Mouse (Mus musculus) right cerebral cortex, adult 18-20 months (tissue): ENCODE measurements around the gene Gnptg.

Experiments
- DNase-seq: peaks from one replicate; pipeline ENCODE4 v3.0.0; 2022; ENCODE audit warnings: mixed read lengths

Gnptg gene

DNA sequence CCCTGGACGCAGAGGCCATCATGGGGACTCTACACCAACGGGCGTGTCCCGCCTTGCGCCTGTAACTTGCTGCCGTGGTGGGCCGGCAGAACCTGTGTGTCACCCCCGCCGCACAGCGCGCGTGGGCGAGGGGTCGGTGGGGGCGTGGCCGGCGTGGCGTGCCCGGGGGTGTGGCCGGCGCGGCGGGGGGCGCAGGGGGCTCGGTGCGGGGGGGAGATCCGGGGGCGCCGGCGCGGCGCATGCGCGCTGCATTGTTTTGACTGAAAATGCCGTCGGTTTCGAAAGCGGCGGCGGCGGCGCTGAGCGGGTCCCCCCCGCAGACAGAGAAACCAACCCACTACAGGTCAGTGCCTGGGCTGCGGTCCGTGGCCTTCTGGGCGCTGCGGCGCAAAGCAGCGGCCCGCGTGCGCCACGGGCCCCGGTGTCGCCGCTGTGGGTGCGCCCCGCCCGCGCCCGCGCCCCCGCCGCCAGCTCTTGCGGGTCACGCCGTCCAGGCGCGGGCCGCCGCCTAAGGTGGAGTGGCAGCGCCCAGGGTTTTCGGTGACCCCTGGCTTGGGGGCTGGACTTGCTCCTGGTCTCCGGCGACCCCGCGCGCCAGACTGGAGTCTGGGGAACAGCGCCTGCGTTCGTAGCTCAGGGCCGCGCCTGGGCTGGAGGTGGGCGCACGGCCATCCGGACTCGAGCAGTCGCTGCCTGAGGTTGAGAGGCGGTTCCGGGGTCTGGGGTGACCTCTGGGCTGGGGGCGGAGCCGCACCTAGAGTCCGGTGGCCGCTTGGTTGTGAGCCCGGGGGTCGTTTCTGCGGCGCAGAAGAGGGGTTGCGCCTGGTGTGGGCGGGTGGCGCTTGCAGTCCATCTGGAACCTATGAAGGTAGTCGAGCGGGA, 51.5 kb downstream of the Gnptg start, which contains the start of gene Unkl:
Unkl (plus strand) TSS at position 248 of the 882 bp plus-strand sequence.
- DNase-seq: peak; percentile 67

DNA sequence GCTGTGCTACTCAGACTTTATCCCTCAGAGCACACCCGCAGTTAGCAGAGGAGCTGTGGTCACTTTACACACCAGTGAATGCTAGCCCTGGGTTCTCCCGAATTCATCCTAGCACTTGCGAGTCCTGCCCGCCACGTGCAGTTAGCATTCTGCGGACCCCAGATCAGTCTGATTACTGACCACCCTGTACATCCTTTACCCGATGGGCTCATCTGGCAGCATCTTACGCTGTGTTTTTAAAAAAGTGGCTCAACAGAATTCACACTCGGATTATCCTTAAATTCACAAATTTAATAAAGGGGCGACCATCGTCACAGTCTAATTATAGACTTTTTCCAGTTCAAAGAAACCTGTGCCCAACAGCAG, 52.2 kb downstream of the Gnptg start:
- DNase-seq: no peak

DNA sequence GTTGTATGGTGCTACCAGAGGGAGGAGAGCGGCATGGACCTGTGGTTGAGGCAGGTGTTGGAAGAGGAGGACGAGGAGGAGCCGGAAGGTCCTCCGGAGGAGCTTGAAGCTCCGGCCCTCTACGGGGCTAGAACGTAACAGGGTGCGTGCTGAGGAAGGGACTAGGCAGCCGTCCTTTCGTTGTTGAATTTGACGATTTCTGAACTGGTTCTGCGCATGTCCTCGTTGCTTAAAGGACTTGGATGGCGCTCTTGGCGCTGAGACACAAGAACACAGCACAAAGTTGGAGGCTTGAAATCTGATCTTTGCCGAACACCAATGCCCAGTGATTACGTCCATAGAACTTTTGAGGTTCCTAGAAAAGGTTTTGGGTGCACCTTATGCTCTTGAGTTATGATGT, 55.0 kb downstream of the Gnptg start:
- DNase-seq: no peak

DNA sequence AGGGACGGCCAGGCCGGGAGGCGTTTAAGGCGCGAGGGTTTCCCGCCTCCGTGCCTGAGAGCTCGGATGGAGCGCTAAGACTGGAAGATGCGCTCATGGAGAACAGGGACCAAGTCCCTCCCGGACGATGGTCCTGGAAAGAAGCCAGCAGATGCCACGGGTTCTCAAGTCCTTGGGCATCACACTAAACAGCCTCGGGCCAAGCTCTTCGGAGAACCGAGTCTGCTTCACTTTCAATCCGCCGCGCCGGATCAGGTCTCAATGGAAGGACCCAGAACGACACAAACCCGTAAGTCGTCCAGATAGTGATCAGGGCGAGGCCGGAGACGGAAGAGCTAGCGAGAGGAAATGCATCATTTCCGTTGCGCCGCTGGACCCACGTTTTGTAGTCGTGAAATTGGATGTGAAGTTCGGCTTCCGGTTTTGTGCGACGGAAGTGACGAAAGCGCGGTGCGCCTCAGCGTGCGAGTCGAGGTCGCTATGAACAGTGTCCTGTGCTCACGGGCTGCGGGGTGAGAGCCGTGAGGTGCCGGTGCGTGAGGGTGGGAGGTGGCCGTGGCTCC, 55.7 kb downstream of the Gnptg start, which contains the start of gene BC003965:
BC003965 (plus strand) TSS at position 426 of the 563 bp plus-strand sequence.
- DNase-seq: peak; percentile 98
